Mouse (Mus musculus): Measurements from ENCODE around the gene Ppargc1a. TPM values are rescaled to one million over a fixed set of nuclear protein-coding genes. Genes with fewer than 3 reads are reported as not detected.

The Ppargc1a gene
- polyA plus RNA-seq, 1 experiment from 2014 or later = 23.9 TPM

GRCm38 (mm10) chr5:51551852-51552482, 15.6 kb downstream of the Ppargc1a start:
- Histone ChIP-seq H3K4me3 (peak overlapping the region; percentile 41), H3K9ac (peak overlapping the region; percentile 39), H3K27ac (replicated peaks) (peak overlapping the region; percentile 67), H3K4me1 (replicated peaks) (peaks cover 20% of the 10 kb centered on the region), H3K4me2 (peak overlapping the region; percentile 61), H3K27me3 (no peaks in the 10 kb centered on the region), H3K9me3 (no peaks in the 10 kb centered on the region), H3K36me3 (no peaks in the 10 kb centered on the region)
- 0 out of 2 replicates have a peak, but pooled peaks have one; percentile 20 for ATAC-seq (ENCODE audit: low FRiP score, low read depth)
- 10% methylated on average over 12 of the region's 12 CpGs for WGBS

DNA sequence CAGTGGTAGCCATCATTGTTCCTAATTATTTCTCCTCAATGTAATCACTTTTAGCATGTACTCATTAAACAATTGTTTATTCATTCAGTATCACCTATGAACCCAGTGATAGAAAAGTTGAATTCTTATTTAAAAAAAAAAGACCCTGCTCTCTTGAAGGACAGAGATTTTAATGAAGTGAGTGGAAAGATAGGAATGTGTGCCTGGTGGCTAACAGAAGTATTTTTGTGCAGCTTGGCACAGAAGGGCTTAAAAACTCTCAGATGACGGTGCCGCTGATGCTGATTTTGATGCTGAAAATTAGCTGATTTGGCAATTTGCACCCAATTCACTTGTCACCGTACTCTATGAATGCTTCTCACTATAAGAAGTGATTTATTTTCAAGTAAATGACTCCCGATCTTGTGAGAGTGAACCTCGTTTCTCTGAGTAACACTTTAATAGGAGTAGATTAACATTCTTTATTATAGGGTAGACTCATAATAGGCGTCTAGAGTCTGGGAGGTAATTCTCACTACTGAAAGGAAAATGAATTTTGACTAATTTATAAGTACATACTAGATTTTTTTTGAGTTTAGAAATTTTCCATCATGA, 20.0 kb downstream of the Ppargc1a start:
- no peak overlapping the region for H3K4me3 ChIP-seq
- ATAC-seq (ENCODE audit: low FRiP score, low read depth) = no peak
- no peak overlapping the region for H3K27ac ChIP-seq (replicated peaks)
- no peaks in the 10 kb centered on the region for H3K36me3 ChIP-seq
- no peak overlapping the region for H3K9ac ChIP-seq
- no peaks in the 10 kb centered on the region for H3K27me3 ChIP-seq
- 73% methylated on average over 6 of the region's 6 CpGs for WGBS
- no peak overlapping the region for H3K4me2 ChIP-seq
- peaks cover 7% of the 10 kb centered on the region; the same call in 1 of the 2 replicates for H3K4me1 ChIP-seq (replicated peaks)
- no peaks in the 10 kb centered on the region for H3K9me3 ChIP-seq

- H3K9ac ChIP-seq = no peak overlapping the region
- H3K4me1 ChIP-seq (replicated peaks) = peaks cover 1% of the 10 kb centered on the region; the same call in 1 of the 2 replicates
- H3K27me3 ChIP-seq = no peaks in the 10 kb centered on the region
- 86% methylated on average over 3 of the region's 3 CpGs for WGBS
- H3K9me3 ChIP-seq = no peaks in the 10 kb centered on the region
- no peak overlapping the region for H3K4me2 ChIP-seq
- ATAC-seq (ENCODE audit: low FRiP score, low read depth) = no peak
- no peak overlapping the region for H3K27ac ChIP-seq (replicated peaks)
- H3K36me3 ChIP-seq = no peaks in the 10 kb centered on the region
- no peak overlapping the region for H3K4me3 ChIP-seq
These were observed 20.7 kb downstream of the Ppargc1a start for GRCm38 (mm10) chr5:51546817-51547216.

DNA sequence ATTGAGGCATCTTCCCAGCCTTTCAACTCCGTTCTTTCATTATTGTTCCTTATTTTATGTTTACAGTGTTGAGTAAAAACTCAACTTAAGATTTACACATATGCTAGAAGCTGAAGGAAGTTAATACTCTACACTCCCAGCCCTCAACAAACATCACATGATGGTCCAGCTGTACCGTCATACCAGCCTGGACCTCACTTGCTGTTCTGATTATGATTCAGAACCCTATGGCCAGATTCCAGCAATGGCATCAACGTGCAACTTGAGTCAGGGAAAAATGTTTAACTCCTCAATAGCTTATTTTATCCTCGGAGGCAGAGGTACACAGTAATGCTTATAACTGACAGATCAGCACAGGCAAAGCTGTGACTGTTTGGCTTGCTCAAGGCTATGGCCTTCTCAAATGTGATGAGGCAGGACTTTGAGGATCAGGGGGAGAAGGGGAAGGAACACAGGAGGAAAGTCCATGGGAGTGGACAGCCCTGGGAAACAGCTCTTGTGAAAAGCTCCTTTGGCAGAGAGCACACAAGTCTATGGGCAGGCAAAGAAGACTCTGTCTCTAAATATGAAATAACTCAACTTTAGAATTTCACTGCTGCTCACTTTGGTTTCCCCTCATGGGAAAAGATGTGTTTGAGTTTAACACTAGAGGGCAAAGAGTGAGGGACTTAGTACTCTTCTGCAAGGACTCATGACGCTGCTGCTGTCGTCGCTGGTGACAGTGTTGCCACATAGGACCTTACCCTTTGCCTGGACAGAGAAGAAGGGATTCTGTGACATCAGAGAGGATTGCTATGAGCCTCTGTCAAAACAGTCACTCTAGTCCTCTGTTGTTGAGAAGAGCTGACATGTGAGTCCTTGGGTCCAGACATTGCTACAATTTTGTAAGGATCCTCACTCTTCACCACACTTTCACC, 22.1 kb downstream of the Ppargc1a start:
- Histone ChIP-seq H3K4me1 (replicated peaks) (no peaks in the 10 kb centered on the region), H3K9me3 (no peaks in the 10 kb centered on the region), H3K27me3 (no peaks in the 10 kb centered on the region), H3K4me3 (no peak overlapping the region), H3K4me2 (no peak overlapping the region), H3K36me3 (no peaks in the 10 kb centered on the region), H3K9ac (no peak overlapping the region), H3K27ac (replicated peaks) (no peak overlapping the region)
- ATAC-seq (ENCODE audit: low FRiP score, low read depth) = no peak
- WGBS = 87% methylated on average over 7 of the region's 7 CpGs

GRCm38 (mm10) chr5:51544141-51544735, 23.3 kb downstream of the Ppargc1a start:
- H3K4me1 ChIP-seq (replicated peaks) = no peaks in the 10 kb centered on the region
- no peak overlapping the region for H3K9ac ChIP-seq
- H3K4me2 ChIP-seq = no peak overlapping the region
- whole genome bisulfite sequencing = 38% methylated on average over 8 of the region's 8 CpGs
- no peaks in the 10 kb centered on the region for H3K36me3 ChIP-seq
- no peak overlapping the region for H3K27ac ChIP-seq (replicated peaks)
- H3K27me3 ChIP-seq = no peaks in the 10 kb centered on the region
- no peak for ATAC-seq (ENCODE audit: low FRiP score, low read depth)
- H3K9me3 ChIP-seq = no peaks in the 10 kb centered on the region
- H3K4me3 ChIP-seq = no peak overlapping the region

DNA sequence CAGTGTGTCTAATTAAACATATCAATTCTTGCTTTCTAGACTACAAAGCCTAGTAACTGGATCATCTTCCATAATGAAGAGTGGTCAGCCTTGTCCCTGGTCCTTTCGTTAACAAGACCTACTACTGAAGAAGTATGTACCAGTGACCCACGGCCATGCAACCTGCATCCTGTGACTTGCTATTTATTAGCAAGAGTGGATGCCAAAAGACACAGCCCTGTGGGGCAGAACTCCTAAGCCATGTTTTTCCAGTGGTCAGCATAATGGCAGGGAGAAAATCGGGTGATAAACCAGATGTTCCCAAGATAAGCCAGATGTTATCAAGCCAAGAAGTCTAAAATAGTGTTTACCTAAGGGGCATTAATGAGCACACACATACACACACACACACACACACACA, 26.0 kb downstream of the Ppargc1a start:
- Histone ChIP-seq H3K4me2 (no peak overlapping the region), H3K27me3 (no peaks in the 10 kb centered on the region), H3K4me1 (replicated peaks) (no peaks in the 10 kb centered on the region), H3K36me3 (no peaks in the 10 kb centered on the region), H3K9ac (no peak overlapping the region), H3K27ac (replicated peaks) (no peak overlapping the region), H3K4me3 (no peak overlapping the region), H3K9me3 (no peaks in the 10 kb centered on the region)
- WGBS = 90% methylated on average over 3 of the region's 3 CpGs
- ATAC-seq (ENCODE audit: low FRiP score, low read depth) = no peak

DNA sequence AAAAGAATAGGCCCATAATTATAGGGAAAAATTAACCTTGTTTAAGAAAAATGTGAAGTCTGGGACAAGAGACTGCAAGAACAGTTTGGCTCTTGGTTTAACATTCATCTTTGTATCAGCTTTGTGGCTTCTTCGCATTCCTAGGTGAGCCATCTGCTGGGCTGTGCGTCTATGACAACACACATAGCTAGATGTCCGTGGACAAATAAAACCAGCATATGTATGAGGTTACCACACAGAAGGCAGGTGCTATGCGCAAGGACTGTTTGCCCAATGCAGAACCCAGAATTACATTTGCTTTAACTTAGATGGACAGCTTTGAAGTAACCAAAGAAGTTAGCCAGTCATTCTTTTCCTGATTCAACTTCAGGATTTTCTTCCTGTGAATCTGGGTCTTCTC, 26.7 kb downstream of the Ppargc1a start:
- H3K27ac ChIP-seq (replicated peaks) = no peak overlapping the region
- no peak overlapping the region for H3K4me3 ChIP-seq
- 68% methylated on average over 4 of the region's 4 CpGs for WGBS
- no peaks in the 10 kb centered on the region for H3K9me3 ChIP-seq
- no peaks in the 10 kb centered on the region for H3K4me1 ChIP-seq (replicated peaks)
- H3K4me2 ChIP-seq = no peak overlapping the region
- no peak overlapping the region for H3K9ac ChIP-seq
- H3K27me3 ChIP-seq = no peaks in the 10 kb centered on the region
- ATAC-seq (ENCODE audit: low FRiP score, low read depth) = no peak
- H3K36me3 ChIP-seq = no peaks in the 10 kb centered on the region

GRCm38 (mm10) chr5:51539563-51539962, 28.0 kb downstream of the Ppargc1a start:
- H3K4me2 ChIP-seq = no peak overlapping the region

GRCm38 (mm10) chr5:51538319-51538718, 29.2 kb downstream of the Ppargc1a start:
- H3K9me3 ChIP-seq = no peaks in the 10 kb centered on the region
- no peaks in the 10 kb centered on the region for H3K27me3 ChIP-seq
- H3K27ac ChIP-seq (replicated peaks) = no peak overlapping the region
- H3K4me1 ChIP-seq (replicated peaks) = no peaks in the 10 kb centered on the region
- H3K4me2 ChIP-seq = no peak overlapping the region
- 59% methylated on average over 6 of the region's 6 CpGs for WGBS
- H3K9ac ChIP-seq = no peak overlapping the region
- H3K36me3 ChIP-seq = no peaks in the 10 kb centered on the region
- no peak for ATAC-seq (ENCODE audit: low FRiP score, low read depth)
- H3K4me3 ChIP-seq = no peak overlapping the region

More at GRCm38 (mm10) chr5:51539563-51539962, 28.0 kb downstream of the Ppargc1a start:
- Histone ChIP-seq H3K9me3 (no peaks in the 10 kb centered on the region), H3K27me3 (no peaks in the 10 kb centered on the region), H3K4me3 (no peak overlapping the region), H3K27ac (replicated peaks) (no peak overlapping the region), H3K9ac (no peak overlapping the region), H3K36me3 (no peaks in the 10 kb centered on the region), H3K4me1 (replicated peaks) (no peaks in the 10 kb centered on the region)
- no peak for ATAC-seq (ENCODE audit: low FRiP score, low read depth)

- H3K4me3 ChIP-seq = no peak overlapping the region
- no peak overlapping the region for H3K9ac ChIP-seq
- no peaks in the 10 kb centered on the region for H3K9me3 ChIP-seq
- no peaks in the 10 kb centered on the region for H3K4me1 ChIP-seq (replicated peaks)
- H3K4me2 ChIP-seq = no peak overlapping the region
- no peaks in the 10 kb centered on the region for H3K36me3 ChIP-seq
- ATAC-seq (ENCODE audit: low FRiP score, low read depth) = no peak
- H3K27me3 ChIP-seq = no peaks in the 10 kb centered on the region
- H3K27ac ChIP-seq (replicated peaks) = no peak overlapping the region
These were observed 29.9 kb downstream of the Ppargc1a start for GRCm38 (mm10) chr5:51537646-51538030.

GRCm38 (mm10) chr5:51537009-51537645, 30.4 kb downstream of the Ppargc1a start:
- H3K27me3 ChIP-seq = no peaks in the 10 kb centered on the region
- ATAC-seq (ENCODE audit: low FRiP score, low read depth) = no peak
- H3K9me3 ChIP-seq = no peaks in the 10 kb centered on the region
- no peaks in the 10 kb centered on the region for H3K4me1 ChIP-seq (replicated peaks)
- 73% methylated on average over 7 of the region's 7 CpGs for WGBS
- H3K4me3 ChIP-seq = no peak overlapping the region
- H3K36me3 ChIP-seq = no peaks in the 10 kb centered on the region
- no peak overlapping the region for H3K9ac ChIP-seq
- H3K4me2 ChIP-seq = no peak overlapping the region
- no peak overlapping the region for H3K27ac ChIP-seq (replicated peaks)

Data from hindbrain, embryonic 15.5 days (tissue).